Mouse (Mus musculus): ENCODE results near the gene Mymk. TPM values are rescaled to one million over a fixed set of nuclear protein-coding genes. Genes with fewer than 3 reads are reported as not detected.

Gene Mymk
- total and polyA plus RNA-seq, 2 experiments = not detected

GRCm38 (mm10) chr2:27058251-27058650 is 13.7 kb downstream of the Mymk start:
- DNase-seq (ENCODE audit: extremely low read depth, low read depth, low spot score) = no peak
- WGBS = 79% methylated on average over 4 of the region's 4 CpGs
- no peak for TF ChIP-seq CTCF (IDR thresholded peaks at IDR 0.05; ENCODE audit: low read depth, low read length)
- no peak for TF ChIP-seq POLR2A (IDR thresholded peaks at IDR 0.05; ENCODE audit: extremely low read depth, insufficient read depth, low read length)
- no peaks in the 10 kb centered on the region for H3K4me1 ChIP-seq (ENCODE audit: control insufficient read depth, insufficient read depth, low read length)
- no peak overlapping the region for H3K9ac ChIP-seq (ENCODE audit: low read depth, low read length)
- H3K4me3 ChIP-seq (ENCODE audit: insufficient read depth, low read depth, low read length) = no peak overlapping the region
- no peak overlapping the region for H3K27ac ChIP-seq (replicated peaks; ENCODE audit: insufficient read depth, low read depth, low read length)
- H3K36me3 ChIP-seq (ENCODE audit: control insufficient read depth, insufficient read depth, low read length) = no peaks in the 10 kb centered on the region
- no peaks in the 10 kb centered on the region for H3K27me3 ChIP-seq (ENCODE audit: control insufficient read depth, insufficient read depth, low read length)
- no peaks in the 10 kb centered on the region for H3K79me2 ChIP-seq (ENCODE audit: control insufficient read depth, insufficient read depth, low read length)

- H3K36me3 ChIP-seq (ENCODE audit: control insufficient read depth, insufficient read depth, low read length) = no peaks in the 10 kb centered on the region
- H3K4me1 ChIP-seq (ENCODE audit: control insufficient read depth, insufficient read depth, low read length) = peaks cover 7% of the 10 kb centered on the region
- H3K27ac ChIP-seq (replicated peaks; ENCODE audit: insufficient read depth, low read depth, low read length) = no peak overlapping the region
- no peaks in the 10 kb centered on the region for H3K79me2 ChIP-seq (ENCODE audit: control insufficient read depth, insufficient read depth, low read length)
- H3K27me3 ChIP-seq (ENCODE audit: control insufficient read depth, insufficient read depth, low read length) = no peaks in the 10 kb centered on the region
- DNase-seq (ENCODE audit: extremely low read depth, low read depth, low spot score) = no peak
- no peak overlapping the region for H3K4me3 ChIP-seq (ENCODE audit: insufficient read depth, low read depth, low read length)
- no peak overlapping the region for H3K9ac ChIP-seq (ENCODE audit: low read depth, low read length)
- 40% methylated on average over 6 of the region's 6 CpGs for WGBS
- TF ChIP-seq POLR2A (IDR thresholded peaks at IDR 0.05; ENCODE audit: extremely low read depth, insufficient read depth, low read length) (no peak), CTCF (IDR thresholded peaks at IDR 0.05; ENCODE audit: low read depth, low read length) (no peak)
Observed at GRCm38 (mm10) chr2:27049408-27049807, 22.6 kb downstream of the Mymk start.

DNA sequence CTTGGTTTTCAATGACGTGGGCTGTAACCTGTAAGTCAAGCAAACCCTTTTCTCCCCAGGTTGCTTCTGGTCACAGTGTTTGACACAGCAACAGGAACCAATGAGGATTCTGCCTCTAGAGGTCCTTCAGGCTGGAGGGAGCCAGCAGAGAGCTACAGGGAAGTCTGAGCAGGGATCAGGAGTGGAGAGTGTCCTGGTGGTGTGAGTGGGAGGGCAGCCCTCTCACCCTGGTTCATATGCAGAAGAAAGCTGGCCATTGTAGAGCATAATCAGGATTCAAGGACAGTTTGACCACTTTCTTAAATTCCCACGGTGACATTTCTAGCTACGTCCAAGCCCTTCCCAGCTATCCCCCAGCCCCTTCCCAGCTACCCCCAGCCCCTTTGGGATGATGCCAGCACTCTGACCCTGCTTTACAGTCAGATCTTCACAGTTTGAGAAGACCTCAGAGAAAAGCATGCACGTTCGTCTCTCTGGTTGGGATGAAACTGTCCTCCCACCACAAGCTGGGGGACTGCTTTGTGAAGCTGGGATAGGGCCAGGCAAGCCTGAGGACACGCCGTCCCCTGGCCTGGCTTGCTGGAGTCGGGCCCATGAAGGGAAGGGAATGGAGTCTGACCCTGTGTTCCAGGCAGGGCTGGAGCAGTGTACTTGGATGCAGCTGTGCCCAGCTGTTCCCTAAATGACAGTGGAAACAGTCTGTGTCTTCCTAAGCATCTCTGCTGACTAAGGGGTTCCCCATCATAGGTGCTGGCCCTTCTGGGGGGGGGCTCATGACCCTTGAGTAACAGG is 25.8 kb downstream of the Mymk start:
- Histone ChIP-seq H3K4me1 (ENCODE audit: control insufficient read depth, insufficient read depth, low read length) (peaks cover 21% of the 10 kb centered on the region), H3K27ac (replicated peaks; ENCODE audit: insufficient read depth, low read depth, low read length) (0 out of 2 replicates have a peak overlapping the region, but pooled peaks have one; percentile 4), H3K4me3 (ENCODE audit: insufficient read depth, low read depth, low read length) (no peak overlapping the region), H3K79me2 (ENCODE audit: control insufficient read depth, insufficient read depth, low read length) (no peaks in the 10 kb centered on the region), H3K36me3 (ENCODE audit: control insufficient read depth, insufficient read depth, low read length) (no peaks in the 10 kb centered on the region), H3K27me3 (ENCODE audit: control insufficient read depth, insufficient read depth, low read length) (no peaks in the 10 kb centered on the region), H3K9ac (ENCODE audit: low read depth, low read length) (no peak overlapping the region)
- DNase-seq (ENCODE audit: extremely low read depth, low read depth, low spot score) = peak; percentile 68
- WGBS = 44% methylated on average over 8 of the region's 8 CpGs
- no peak for TF ChIP-seq CTCF (IDR thresholded peaks at IDR 0.05; ENCODE audit: low read depth, low read length)

- no peak overlapping the region for H3K27ac ChIP-seq (replicated peaks; ENCODE audit: insufficient read depth, low read depth, low read length)
- DNase-seq (ENCODE audit: extremely low read depth, low read depth, low spot score) = peak; percentile 34
- no peak overlapping the region for H3K4me3 ChIP-seq (ENCODE audit: insufficient read depth, low read depth, low read length)
- no peaks in the 10 kb centered on the region for H3K36me3 ChIP-seq (ENCODE audit: control insufficient read depth, insufficient read depth, low read length)
- TF ChIP-seq CTCF (IDR thresholded peaks at IDR 0.05; ENCODE audit: low read depth, low read length) = no peak
- TF ChIP-seq POLR2A (IDR thresholded peaks at IDR 0.05; ENCODE audit: extremely low read depth, insufficient read depth, low read length) = no peak
- 24% methylated on average over 3 of the region's 3 CpGs for WGBS
- H3K4me1 ChIP-seq (ENCODE audit: control insufficient read depth, insufficient read depth, low read length) = peaks cover 21% of the 10 kb centered on the region
- H3K27me3 ChIP-seq (ENCODE audit: control insufficient read depth, insufficient read depth, low read length) = no peaks in the 10 kb centered on the region
- no peak overlapping the region for H3K9ac ChIP-seq (ENCODE audit: low read depth, low read length)
- H3K79me2 ChIP-seq (ENCODE audit: control insufficient read depth, insufficient read depth, low read length) = no peaks in the 10 kb centered on the region
Observed at GRCm38 (mm10) chr2:27044641-27045040, 27.3 kb downstream of the Mymk start.

DNA sequence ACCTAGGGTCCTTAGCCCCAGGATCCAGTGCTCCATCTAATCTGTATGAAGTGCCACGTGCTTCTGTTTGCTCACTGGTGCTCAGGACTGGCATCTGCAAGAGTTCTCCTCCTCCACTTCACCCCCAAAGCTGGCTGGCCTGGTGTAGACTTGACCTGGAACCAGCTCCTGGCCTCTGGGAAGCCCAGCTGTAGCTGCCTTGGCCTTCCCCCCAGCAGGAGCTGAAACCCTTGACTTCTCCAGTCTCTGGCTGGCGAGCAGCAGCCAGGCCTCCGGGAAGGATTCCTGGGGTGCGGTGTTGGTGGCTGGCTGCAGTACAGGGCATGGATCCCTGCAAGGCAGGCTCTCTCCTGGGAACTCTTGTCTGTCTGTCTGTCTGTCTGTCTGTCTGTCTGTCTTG is 27.8 kb downstream of the Mymk start:
- 58% methylated on average over 4 of the region's 4 CpGs for WGBS
- no peak overlapping the region for H3K27ac ChIP-seq (replicated peaks; ENCODE audit: insufficient read depth, low read depth, low read length)
- no peaks in the 10 kb centered on the region for H3K27me3 ChIP-seq (ENCODE audit: control insufficient read depth, insufficient read depth, low read length)
- no peak overlapping the region for H3K9ac ChIP-seq (ENCODE audit: low read depth, low read length)
- H3K4me1 ChIP-seq (ENCODE audit: control insufficient read depth, insufficient read depth, low read length) = peaks cover 21% of the 10 kb centered on the region
- TF ChIP-seq CTCF (IDR thresholded peaks at IDR 0.05; ENCODE audit: low read depth, low read length) = no peak
- no peak for TF ChIP-seq POLR2A (IDR thresholded peaks at IDR 0.05; ENCODE audit: extremely low read depth, insufficient read depth, low read length)
- H3K79me2 ChIP-seq (ENCODE audit: control insufficient read depth, insufficient read depth, low read length) = no peaks in the 10 kb centered on the region
- H3K4me3 ChIP-seq (ENCODE audit: insufficient read depth, low read depth, low read length) = no peak overlapping the region
- peak; percentile 52 for DNase-seq (ENCODE audit: extremely low read depth, low read depth, low spot score)
- H3K36me3 ChIP-seq (ENCODE audit: control insufficient read depth, insufficient read depth, low read length) = no peaks in the 10 kb centered on the region

DNA sequence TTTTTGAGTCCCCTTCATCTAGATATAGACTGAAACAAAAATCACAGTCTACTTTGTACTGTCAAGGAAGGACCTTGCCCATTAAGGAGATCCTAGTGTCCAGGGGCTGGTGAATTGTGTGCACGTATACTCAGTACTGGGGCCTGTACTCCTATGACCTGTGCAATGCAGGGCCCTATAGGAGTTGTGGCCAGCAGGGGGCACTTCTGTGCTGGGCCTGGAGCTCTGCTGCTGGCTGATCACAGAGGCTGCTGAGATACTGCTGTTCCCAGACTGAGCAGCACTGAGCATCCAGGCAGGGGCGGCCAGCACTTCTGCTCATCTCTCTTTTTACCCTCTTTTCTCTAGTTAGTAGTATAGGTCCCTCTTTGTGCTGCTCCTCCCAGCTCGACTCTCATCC is 28.5 kb downstream of the Mymk start:
- no peak overlapping the region for H3K27ac ChIP-seq (replicated peaks; ENCODE audit: insufficient read depth, low read depth, low read length)
- peak; percentile 63 for DNase-seq (ENCODE audit: extremely low read depth, low read depth, low spot score)

More for the DNA sequence above, 28.5 kb downstream of the Mymk start:
- TF ChIP-seq CTCF (IDR thresholded peaks at IDR 0.05; ENCODE audit: low read depth, low read length) = peak; percentile 92
- no peak for TF ChIP-seq POLR2A (IDR thresholded peaks at IDR 0.05; ENCODE audit: extremely low read depth, insufficient read depth, low read length)
- WGBS = 31% methylated on average over 3 of the region's 3 CpGs
- Histone ChIP-seq H3K9ac (ENCODE audit: low read depth, low read length) (no peak overlapping the region), H3K36me3 (ENCODE audit: control insufficient read depth, insufficient read depth, low read length) (no peaks in the 10 kb centered on the region), H3K4me1 (ENCODE audit: control insufficient read depth, insufficient read depth, low read length) (peaks cover 21% of the 10 kb centered on the region), H3K4me3 (ENCODE audit: insufficient read depth, low read depth, low read length) (no peak overlapping the region), H3K27me3 (ENCODE audit: control insufficient read depth, insufficient read depth, low read length) (no peaks in the 10 kb centered on the region), H3K79me2 (ENCODE audit: control insufficient read depth, insufficient read depth, low read length) (no peaks in the 10 kb centered on the region)
